Comparison of ENCODE assay signal across 8 mouse cellular contexts in genomic region chr2:80580311-80580961, GRCm38 (mm10). TPM values are rescaled to one million over a fixed set of nuclear protein-coding genes. Genes with fewer than 3 reads are reported as not detected.
DNase-seq lines count a peak whose midpoint lies in the region; ATAC-seq and TF ChIP-seq lines count a peak whose summit lies in the region.

No protein-coding gene starts in this region.

- H3K4me1 ChIP-seq in heart, adult 2 months (ENCODE audit: control insufficient read depth, insufficient read depth, low read length) = peaks cover 3% of the 10 kb centered on the region
- peaks cover 12% of the 10 kb centered on the region for H3K4me1 ChIP-seq in forebrain, embryonic 14.5 days (ENCODE audit: control insufficient read depth, insufficient read depth, low read length)

- TF ChIP-seq EP300 in heart, adult 2 months (IDR thresholded peaks at IDR 0.05; ENCODE audit: insufficient read depth, low read depth, low read length) = no peak

- H3K36me3 ChIP-seq in heart, adult 2 months (ENCODE audit: control insufficient read depth, insufficient read depth, low read length) = peaks cover 9% of the 10 kb centered on the region
- no peaks in the 10 kb centered on the region for H3K36me3 ChIP-seq in forebrain, embryonic 14.5 days (ENCODE audit: control insufficient read depth, insufficient read depth, low read length)
- no peaks in the 10 kb centered on the region for H3K36me3 ChIP-seq in splenic B cell, adult 2 months (ENCODE audit: control insufficient read depth, insufficient read depth, low read length, poor library complexity, severe bottlenecking)

- no peaks in the 10 kb centered on the region for H3K27me3 ChIP-seq in heart, adult 2 months (ENCODE audit: control insufficient read depth, insufficient read depth, low read length)
- H3K27me3 ChIP-seq in forebrain, embryonic 14.5 days (replicated peaks; ENCODE audit: control insufficient read depth, insufficient read depth, low read length) = no peaks in the 10 kb centered on the region
- no peaks in the 10 kb centered on the region; the same call in 1 of the 2 replicates for H3K27me3 ChIP-seq in splenic B cell, adult 2 months (ENCODE audit: control insufficient read depth, insufficient read depth, low read length, poor library complexity, severe bottlenecking)

- H3K4me2 ChIP-seq in forebrain, embryonic 14.5 days (ENCODE audit: low read length) = peak overlapping the region; percentile 78

- peaks cover 5% of the 10 kb centered on the region; the same call in 1 of the 2 replicates for H3K79me2 ChIP-seq in heart, adult 2 months (replicated peaks; ENCODE audit: control insufficient read depth, insufficient read depth, low read length)

- DNase-seq in heart, adult 2 months = no peak
- DNase-seq in heart, adult 11 months = no peak
- DNase-seq in brain, adult 2 months (ENCODE audit: low read depth, low spot score) = peak; percentile 70
- peak; percentile 57 for DNase-seq in forebrain, embryonic 14.5 days (ENCODE audit: low spot score)
- DNase-seq in kidney, adult 9 months = peak; percentile 31
- DNase-seq in splenic B cell, adult 2 months (ENCODE audit: low read depth, low spot score) = peak; percentile 10

- peak overlapping the region; percentile 100 for H3K9ac ChIP-seq in heart, adult 2 months (ENCODE audit: low read depth, low read length)
- peak overlapping the region; percentile 98 for H3K9ac ChIP-seq in forebrain, embryonic 14.5 days (ENCODE audit: low read length)

- H3K27ac ChIP-seq in heart, adult 2 months = peak overlapping the region; percentile 95
- H3K27ac ChIP-seq in forebrain, embryonic 14.5 days (ENCODE audit: low read depth, low read length) = peak overlapping the region; percentile 97

- peak; percentile 24 for ATAC-seq in CD4-positive, CD25-positive, alpha-beta regulatory T cell, adult 4 months
- ATAC-seq in forebrain, embryonic 14.5 days = peak; percentile 74
- peak; percentile 11 for ATAC-seq in megakaryocyte, adult 5-6 weeks (ENCODE audit: poor library complexity, severe bottlenecking)

- TF ChIP-seq POLR2A in heart, adult 2 months (IDR thresholded peaks at IDR 0.05; ENCODE audit: insufficient read depth, low read depth, low read length) = no peak

- intact Hi-C loops in heart, adult 2 months (cut with DNase I) = loop anchor here (2.0 kb wide), 1 partner anchor 36 kb away; the partner anchor contains the start of genes Dusp19 and Nup35

- peak overlapping the region; percentile 77 for H3K4me3 ChIP-seq in heart, adult 2 months
- peak overlapping the region; percentile 81 for H3K4me3 ChIP-seq in forebrain, embryonic 14.5 days (ENCODE audit: low read depth, low read length)

- TF ChIP-seq CTCF in heart, adult 2 months (IDR thresholded peaks at IDR 0.05) = no peak

- under 1% methylated on average over 63 of the region's 65 CpGs for WGBS in heart, adult 2 months
- WGBS in forebrain, embryonic 14.5 days = under 1% methylated on average over 59 of the region's 65 CpGs

- H3K9me3 ChIP-seq in forebrain, embryonic 14.5 days (replicated peaks; ENCODE audit: control insufficient read depth, low read length) = no peaks in the 10 kb centered on the region

RNA-seq across cellular contexts. Expression of gene Nckap1, which starts 0.7 kb away (rescaled TPM):
- total RNA-seq in heart, adult 2 months (2021) = 10 to 100 TPM; 60.1 to 63.6 TPM
- polyA plus RNA-seq in heart, adult 2 months (2012; rRNA removed) = 21.9 and 44.6 TPM in 2 replicates
- polyA plus RNA-seq in CD4-positive, CD25-positive, alpha-beta regulatory T cell, adult 4 months (2017; shearing (Covaris generic)) = 1 to 10 TPM; 2.2 to 2.3 TPM
- 71.3 and 76.9 TPM in 2 replicates for polyA plus RNA-seq in forebrain, embryonic 14.5 days (2014; fragmentation: Nextera tagmentation; extraction: Ambion mirVana)
- total RNA-seq in megakaryocyte, adult 5-6 weeks (2015) = 0.40 and 0.73 TPM in 2 replicates
- total RNA-seq in megakaryocyte, adult 5-6 weeks (2017) = 0.81 TPM in 2 replicates

RNA-seq across cellular contexts. Expression of gene Dusp19, which starts 36.4 kb away (rescaled TPM):
- 1 to 10 TPM; 8.9 to 9.1 TPM for total RNA-seq in heart, adult 2 months (2021)
- polyA plus RNA-seq in heart, adult 2 months (2012; rRNA removed) = 5.4 and 8.8 TPM in 2 replicates
- polyA plus RNA-seq in CD4-positive, CD25-positive, alpha-beta regulatory T cell, adult 4 months (2017; shearing (Covaris generic)) = 10 to 100 TPM; 16.5 to 18.9 TPM
- polyA plus RNA-seq in forebrain, embryonic 14.5 days (2014; fragmentation: Nextera tagmentation; extraction: Ambion mirVana) = 18.8 and 19.7 TPM in 2 replicates
- total RNA-seq in megakaryocyte, adult 5-6 weeks (2015) = 4.6 and 4.7 TPM in 2 replicates
- total RNA-seq in megakaryocyte, adult 5-6 weeks (2017) = 1.8 and 3.1 TPM in 2 replicates

RNA-seq across cellular contexts. Expression of gene Nup35, which starts 36.6 kb away (rescaled TPM):
- 1 to 10 TPM; 6.0 to 6.5 TPM for total RNA-seq in heart, adult 2 months (2021)
- polyA plus RNA-seq in heart, adult 2 months (2012; rRNA removed) = 9.7 and 11.3 TPM in 2 replicates
- 10 to 100 TPM; 24.7 to 30.2 TPM for polyA plus RNA-seq in CD4-positive, CD25-positive, alpha-beta regulatory T cell, adult 4 months (2017; shearing (Covaris generic))
- polyA plus RNA-seq in forebrain, embryonic 14.5 days (2014; fragmentation: Nextera tagmentation; extraction: Ambion mirVana) = 66.1 and 66.6 TPM in 2 replicates
- total RNA-seq in megakaryocyte, adult 5-6 weeks (2015) = 22.4 and 32.9 TPM in 2 replicates
- 23.7 and 31.8 TPM in 2 replicates for total RNA-seq in megakaryocyte, adult 5-6 weeks (2017)

Comparison
In these comparisons a context has a peak if more than half of its experiments do, and no peak if none do; other contexts are left out.
1. DNase-seq: peak in brain, adult 2 months (single experiment), forebrain, embryonic 14.5 days (single experiment), kidney, adult 9 months (single experiment) and splenic B cell, adult 2 months (single experiment); none in heart, adult 2 months (0 of 2) and heart, adult 11 months (single experiment).
2. ATAC-seq: peak in every context shown above with its lines; median percentile 74 in forebrain, embryonic 14.5 days; 24 in CD4-positive, CD25-positive, alpha-beta regulatory T cell, adult 4 months; 11 in megakaryocyte, adult 5-6 weeks.